Mouse (Mus musculus) urinary bladder, postnatal 25 days (tissue): ENCODE data around the gene Smndc1.
"Not testable (repeated sequence)": the region's sequence is repeated elsewhere in the genome, so short reads cannot be mapped to it uniquely, and the experiment has no call there.

Experiments
- DNase-seq: peaks from one replicate; pipeline ENCODE4 v3.0.0; 2022; ENCODE audit warnings: low spot score

Smndc1 gene

DNA sequence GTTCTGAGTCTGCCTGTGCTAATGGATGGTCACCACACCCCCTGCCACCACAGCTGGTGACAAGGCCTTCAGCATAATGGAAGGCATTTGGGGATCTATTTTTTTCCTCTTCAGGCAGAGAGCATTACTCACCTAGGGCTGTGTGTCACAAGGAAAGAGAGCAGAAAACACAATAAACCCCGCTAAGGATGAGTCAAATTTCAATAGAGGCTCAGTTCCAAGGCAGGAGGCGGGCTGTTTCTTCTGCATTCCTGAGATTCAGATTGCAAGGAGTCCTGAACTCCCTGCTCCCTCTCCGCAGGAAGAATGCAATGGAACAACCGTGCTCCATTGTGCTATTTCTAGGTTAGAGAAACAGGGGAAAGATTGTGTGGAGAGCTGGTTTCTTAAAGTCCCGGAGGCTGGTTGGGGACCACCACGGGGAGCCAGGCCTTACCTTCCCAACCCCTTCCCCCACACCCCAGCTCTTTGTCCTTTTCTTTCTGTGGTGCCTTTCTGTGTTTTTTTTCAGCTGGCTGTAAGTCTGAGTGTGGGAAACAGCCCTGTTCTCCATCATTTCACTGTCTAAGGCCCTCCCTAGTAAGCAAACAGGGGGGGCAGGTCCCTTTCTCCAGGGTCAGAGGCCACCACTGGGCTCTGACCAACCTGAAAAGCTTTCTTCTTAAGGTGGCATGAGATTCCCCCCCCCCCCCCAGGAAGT is 21.9 kb upstream of the Smndc1 start:
- no peak for DNase-seq

GRCm38 (mm10) chr19:53409663-53410307 is 19.4 kb upstream of the Smndc1 start:
- DNase-seq = no peak

GRCm38 (mm10) chr19:53408398-53408797 is 18.0 kb upstream of the Smndc1 start:
- no peak for DNase-seq

GRCm38 (mm10) chr19:53407350-53407749 is 17.0 kb upstream of the Smndc1 start:
- DNase-seq = no peak

DNA sequence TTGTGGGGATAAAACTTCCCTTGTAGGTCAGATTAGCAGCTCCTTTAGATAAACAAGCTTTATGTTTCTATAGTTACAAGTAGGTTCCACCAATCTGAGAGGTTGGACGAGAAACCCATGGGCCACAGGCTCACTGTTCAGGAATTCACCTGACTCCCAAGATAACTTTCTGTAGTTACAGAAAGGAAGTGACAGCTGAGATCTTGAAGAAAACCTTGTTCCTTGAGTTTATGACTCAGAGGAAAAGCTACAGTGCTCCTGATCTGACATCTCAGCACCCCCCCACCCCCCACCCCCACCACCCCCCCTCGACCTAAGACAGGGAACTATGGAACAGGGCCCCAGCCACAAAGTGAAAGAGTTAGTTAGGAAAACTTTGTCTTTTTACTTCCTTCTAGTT is 15.4 kb upstream of the Smndc1 start:
- DNase-seq = no peak

DNA sequence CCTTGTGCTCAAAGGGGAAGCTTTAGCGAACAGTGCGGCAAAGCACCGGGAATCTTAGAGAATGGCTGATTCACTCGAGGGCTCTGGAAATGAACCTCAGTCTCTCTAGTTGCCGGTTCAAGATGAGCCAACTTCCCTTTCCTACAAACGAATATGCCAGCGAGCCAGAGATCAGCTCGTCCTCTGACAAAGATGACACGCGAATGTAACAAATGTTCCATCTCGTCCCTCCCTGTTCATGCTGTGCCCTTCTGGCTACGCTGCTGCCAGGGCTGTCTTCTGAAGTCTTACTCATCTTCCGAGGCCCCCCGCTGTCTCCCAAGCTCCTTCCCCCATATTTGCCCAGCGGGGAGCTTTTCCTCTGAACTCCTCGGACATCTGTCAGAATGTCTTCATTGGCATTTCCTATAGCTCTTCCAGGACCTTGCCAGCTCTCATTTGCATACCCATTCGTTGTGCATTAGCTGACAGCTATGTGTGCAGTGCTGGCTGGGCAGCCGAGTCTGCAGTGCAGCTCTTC is 14.5 kb upstream of the Smndc1 start:
- no peak for DNase-seq

GRCm38 (mm10) chr19:53404219-53404836 is 13.9 kb upstream of the Smndc1 start:
- DNase-seq = no peak

- no peak for DNase-seq
Measured at GRCm38 (mm10) chr19:53402741-53403432, 12.5 kb upstream of the Smndc1 start.

DNA sequence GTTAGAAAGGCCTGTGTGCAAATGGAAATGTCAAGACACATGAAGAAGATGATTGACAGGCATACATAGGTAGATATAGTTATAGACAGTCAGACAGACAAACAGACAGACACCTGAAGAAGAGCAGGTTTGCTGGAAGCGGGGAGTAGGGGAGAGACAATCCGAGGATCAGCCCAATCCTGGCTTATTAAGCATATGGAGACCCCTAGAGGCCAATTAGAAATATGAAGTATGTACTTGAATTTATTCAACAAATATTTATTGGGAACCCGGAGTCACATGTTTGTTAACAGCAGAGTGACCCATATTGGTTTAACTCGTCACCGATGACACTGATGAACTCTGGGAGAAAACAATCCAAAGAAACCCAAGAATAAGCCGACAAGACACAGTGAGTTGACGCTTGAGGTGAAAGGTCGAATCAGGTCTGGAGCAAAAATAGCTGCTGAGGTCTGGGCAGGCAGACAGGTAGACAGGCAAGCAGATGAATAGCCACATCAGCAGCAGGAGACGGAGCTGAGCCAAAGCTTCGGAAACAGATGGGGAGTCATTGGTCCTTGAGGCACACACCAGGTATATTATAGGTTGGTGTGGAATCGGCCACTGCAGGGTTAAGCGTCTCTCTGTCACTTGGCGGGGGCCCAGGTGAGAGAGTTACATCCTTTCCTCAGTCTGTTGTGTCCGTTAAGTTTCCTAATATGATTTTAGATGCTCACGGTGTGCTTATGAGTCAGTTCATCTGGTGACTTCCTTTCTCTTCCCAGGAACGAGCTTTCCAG is 10.1 kb upstream of the Smndc1 start:
- no peak for DNase-seq

GRCm38 (mm10) chr19:53399213-53399612 is 8.8 kb upstream of the Smndc1 start:
- no peak for DNase-seq

DNA sequence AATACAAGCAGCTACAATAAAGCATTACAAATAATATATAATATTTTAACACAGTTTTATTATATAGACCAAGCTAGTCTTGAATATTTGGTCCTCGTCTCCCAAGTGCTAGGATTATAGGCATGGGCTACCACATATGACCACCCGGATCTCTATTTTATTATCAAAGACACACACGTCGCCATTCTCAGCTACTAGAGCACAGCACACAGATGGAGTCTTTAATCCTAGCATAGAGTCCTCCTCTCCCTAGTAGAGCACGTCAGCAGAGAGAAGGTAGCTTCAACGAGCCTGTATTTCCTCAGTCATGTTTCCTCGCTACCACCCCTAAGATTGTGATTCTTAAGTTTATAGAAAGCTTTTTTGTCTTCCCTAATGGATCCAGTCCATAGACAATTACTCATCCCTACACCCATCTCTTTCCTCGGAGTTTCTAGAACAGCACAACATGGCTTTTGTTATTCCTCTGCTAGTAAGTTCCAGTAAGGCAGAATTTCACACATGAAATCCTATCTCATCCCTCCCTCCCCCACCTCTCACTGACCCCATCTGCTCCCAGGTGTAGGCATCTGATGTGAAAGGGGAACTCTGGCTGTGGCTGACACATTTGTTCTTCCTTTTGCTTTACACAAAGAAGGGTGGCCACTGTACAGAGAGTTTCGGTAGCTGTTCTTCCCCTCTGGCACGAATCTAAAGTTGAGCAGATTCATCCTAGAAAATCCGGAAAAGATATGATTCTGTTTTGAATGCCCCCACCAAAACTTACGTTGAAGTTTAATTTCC is 7.3 kb upstream of the Smndc1 start:
- DNase-seq = no peak

GRCm38 (mm10) chr19:53395805-53396204 is 5.4 kb upstream of the Smndc1 start:
- DNase-seq = not testable (repeated sequence)

- DNase-seq = not testable (repeated sequence)
Measured at GRCm38 (mm10) chr19:53394956-53395355, 4.6 kb upstream of the Smndc1 start.

- DNase-seq = no peak
Measured at GRCm38 (mm10) chr19:53394552-53394951, 4.2 kb upstream of the Smndc1 start.

GRCm38 (mm10) chr19:53393646-53394045 is 3.3 kb upstream of the Smndc1 start:
- DNase-seq = no peak

DNA sequence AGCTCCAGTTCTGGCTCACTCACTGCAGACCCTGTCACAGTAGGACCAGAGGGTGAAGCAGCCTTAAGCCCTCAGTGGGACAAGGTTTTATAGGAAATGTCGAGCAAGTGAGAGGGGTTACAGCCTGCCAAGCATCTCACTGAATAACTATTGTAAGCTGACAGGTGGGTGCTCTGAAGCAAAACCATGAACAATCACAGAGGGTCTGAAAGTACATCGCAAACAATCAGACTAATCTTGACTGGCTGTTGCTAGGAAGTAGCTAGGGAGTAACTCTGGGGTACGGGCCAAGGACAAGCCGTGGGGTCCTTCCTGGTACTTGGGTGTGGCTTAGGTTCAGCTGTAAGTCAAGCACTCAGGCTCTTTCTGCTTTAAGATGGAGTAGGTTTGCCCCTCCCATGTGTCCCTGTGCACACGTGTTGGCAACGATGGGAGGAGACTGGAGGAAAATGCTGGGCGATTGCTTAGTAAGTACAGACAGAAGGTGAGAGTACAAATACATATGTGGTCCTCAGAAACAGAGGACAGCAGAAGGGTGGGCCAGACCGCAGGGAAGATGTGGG is 2.5 kb upstream of the Smndc1 start:
- no peak for DNase-seq

- no peak for DNase-seq
Measured at GRCm38 (mm10) chr19:53391787-53392186, 1.4 kb upstream of the Smndc1 start.

- no peak for DNase-seq
Measured at GRCm38 (mm10) chr19:53391386-53391785, 1.0 kb upstream of the Smndc1 start.

DNA sequence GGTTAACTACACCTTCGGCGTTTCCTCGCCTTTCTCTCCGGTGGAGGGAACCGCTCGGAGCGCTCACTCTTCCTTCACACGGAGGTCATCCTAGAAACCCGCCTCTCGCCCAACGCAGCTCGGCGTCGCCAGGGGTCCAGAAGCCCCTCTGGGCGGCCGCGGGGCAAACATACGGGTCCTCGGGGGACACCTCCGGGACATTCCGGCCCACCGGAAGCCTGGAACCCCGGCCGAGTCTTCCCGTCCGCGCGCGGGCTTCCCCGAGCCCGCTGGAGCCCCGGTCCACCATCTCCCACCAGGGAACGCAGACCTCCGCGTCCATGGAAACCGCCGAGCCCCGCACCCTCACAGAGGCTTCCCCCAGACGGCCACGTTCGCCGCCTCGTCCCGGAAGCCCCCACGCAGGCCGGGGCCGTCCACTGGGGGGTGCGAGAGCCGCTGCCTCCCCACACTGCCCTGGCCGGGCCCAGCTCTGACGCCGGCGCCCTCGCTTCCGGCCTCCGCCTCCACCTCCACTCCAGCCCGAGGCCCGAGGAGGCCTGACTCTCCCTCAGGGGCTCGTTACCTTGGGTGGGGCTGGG is 437 bp downstream of the Smndc1 start:
- DNase-seq = peak; percentile 29

- DNase-seq = no peak
Measured at GRCm38 (mm10) chr19:53389417-53389816, 961 bp downstream of the Smndc1 start.
